Mouse (Mus musculus): ENCODE results near the gene Stim1. TPM values are rescaled to one million over a fixed set of nuclear protein-coding genes. Genes with fewer than 3 reads are reported as not detected.
"Not testable (repeated sequence)": the region's sequence is repeated elsewhere in the genome, so short reads cannot be mapped to it uniquely, and the experiment has no call there.

The Stim1 gene
- total RNA-seq, 2 experiments from 2014 or later: 63.5 to 73.1 TPM

GRCm38 (mm10) chr7:102441657-102442391, 174.2 kb downstream of the Stim1 start, which contains the start of gene Rrm1:
Gene Rrm1, plus strand, starts transcription at chr7:102441695.
- DNase-seq: peak; percentile 94 to 95

GRCm38 (mm10) chr7:102442432-102442831, 174.8 kb downstream of the Stim1 start:
- no peak for DNase-seq

- DNase-seq: no peak
These were observed 176.7 kb downstream of the Stim1 start for GRCm38 (mm10) chr7:102444301-102444700.

GRCm38 (mm10) chr7:102446438-102446837, 178.8 kb downstream of the Stim1 start:
- DNase-seq: peak; percentile 51 to 53

- no peak for DNase-seq
These were observed 191.2 kb downstream of the Stim1 start for GRCm38 (mm10) chr7:102458618-102459380.

- DNase-seq: no peak
These were observed 200.0 kb downstream of the Stim1 start for GRCm38 (mm10) chr7:102467566-102467965.

GRCm38 (mm10) chr7:102472675-102473074, 205.1 kb downstream of the Stim1 start:
- no peak for DNase-seq

GRCm38 (mm10) chr7:102476601-102477000, 209.0 kb downstream of the Stim1 start:
- DNase-seq: no peak

GRCm38 (mm10) chr7:102477377-102477776, 209.8 kb downstream of the Stim1 start:
- no peak for DNase-seq

- DNase-seq: no peak
These were observed 210.8 kb downstream of the Stim1 start for GRCm38 (mm10) chr7:102478425-102478824.

- no peak for DNase-seq
These were observed 211.3 kb downstream of the Stim1 start for GRCm38 (mm10) chr7:102478926-102479325.

GRCm38 (mm10) chr7:102479368-102480078, 211.9 kb downstream of the Stim1 start:
- DNase-seq: peak; percentile 72 to 80

- peak; percentile 19 to 39 for DNase-seq
These were observed 213.2 kb downstream of the Stim1 start for GRCm38 (mm10) chr7:102480821-102481220.

- no peak for DNase-seq
These were observed 214.0 kb downstream of the Stim1 start, which contains the start of gene Olfr543 for GRCm38 (mm10) chr7:102481579-102481978. Gene Olfr543, minus strand, starts transcription at chr7:102481679.

- DNase-seq: peak; percentile 27 to 39
These were observed 216.1 kb downstream of the Stim1 start for GRCm38 (mm10) chr7:102483665-102484064.

- not testable (repeated sequence) for DNase-seq
These were observed 217.2 kb downstream of the Stim1 start for GRCm38 (mm10) chr7:102484766-102485165.

GRCm38 (mm10) chr7:102486105-102486504, 218.5 kb downstream of the Stim1 start:
- no peak for DNase-seq

Other genes with a start within 250 kb of the Stim1 start
- gene Il18bp, start 249.1 kb upstream of the Stim1 start, total RNA-seq (2021): 1 to 10 TPM; 7.6 to 9.6 TPM
- gene Rnf121, start 202.3 kb upstream of the Stim1 start, total RNA-seq (2021): 10 to 100 TPM; 33.0 to 38.6 TPM
- 10 to 100 TPM in 1 of 2 experiments, 1 to 10 TPM in 1; 9.7 to 12.2 TPM for gene Xndc1, start 202.3 kb upstream of the Stim1 start, total RNA-seq (2021)
- gene Xntrpc, start 202.1 kb upstream of the Stim1 start, total RNA-seq (2021): 1 to 10 TPM in 1 of 2 experiments, under 1 TPM in 1; 0.70 to 1.0 TPM
- under 1 TPM in 1 of 2 experiments, not detected in 1; 0.46 TPM for gene Trpc2, start 184.7 kb upstream of the Stim1 start, total RNA-seq (2021)
- gene Art1, start 166.1 kb upstream of the Stim1 start, total RNA-seq (2021): not detected
- gene Art5, start 158.3 kb upstream of the Stim1 start, total RNA-seq (2021): not detected
- gene Chrna10, start 151.0 kb upstream of the Stim1 start, total RNA-seq (2021): not detected
- gene Nup98, start 57.6 kb upstream of the Stim1 start, total RNA-seq (2021): 10 to 100 TPM; 61.1 to 78.2 TPM
- 100 to 1,000 TPM in 1 of 2 experiments, 10 to 100 TPM in 1; 64.1 to 103 TPM for gene Pgap2, start 57.6 kb upstream of the Stim1 start, total RNA-seq (2021)
- 10 to 100 TPM; 53.8 to 55.6 TPM for gene Rhog, start 11.8 kb upstream of the Stim1 start, total RNA-seq (2021)
- gene Rrm1, start 173.9 kb downstream of the Stim1 start, total RNA-seq (2021): 10 to 100 TPM; 19.2 to 21.4 TPM
- not detected for gene Olfr543, start 213.9 kb downstream of the Stim1 start, total RNA-seq (2021)
- gene Olfr544, start 220.5 kb downstream of the Stim1 start, total RNA-seq (2021): not detected
- not detected for gene Olfr545, start 231.8 kb downstream of the Stim1 start, total RNA-seq (2021)

Measured in adrenal gland, postnatal 36 days (tissue).